Mouse (Mus musculus) ES-Bruce4 (cell line): ENCODE results near the gene Igbp1b.

ENCODE experiments used
- CTCF ChIP-seq: IDR thresholded peaks from one replicate; pipeline ENCODE4 v1.8.1; 2011; ENCODE audit warnings: low read depth, low read length
- EP300 ChIP-seq: IDR thresholded peaks from 2 replicates; pipeline ENCODE4 v1.6.1; 2011; ENCODE audit warnings: low read depth, low read length; ENCODE audit not compliant: insufficient read depth
- POLR2A ChIP-seq: IDR thresholded peaks from one replicate; pipeline ENCODE4 v1.8.1; 2011; ENCODE audit warnings: low read length; ENCODE audit not compliant: insufficient read depth

DNA sequence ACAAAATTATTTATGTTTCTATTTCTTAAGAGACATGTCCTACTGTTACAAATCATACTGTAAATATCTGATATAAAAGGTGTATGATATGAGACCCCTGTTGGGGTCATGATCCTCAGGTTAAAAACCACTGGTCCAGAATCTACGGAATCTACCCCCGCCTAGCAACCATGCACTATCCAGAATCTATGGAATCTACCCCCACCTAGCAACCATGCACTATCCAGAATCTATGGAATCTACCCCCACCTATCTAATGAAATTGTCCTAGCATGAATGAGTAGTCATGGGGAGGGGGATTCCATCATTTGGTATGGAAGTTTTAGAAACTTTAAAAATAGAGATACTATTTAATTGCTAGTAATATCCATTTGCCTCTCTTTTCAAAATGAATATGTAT lies 12.7 kb downstream of the Igbp1b start:
- TF ChIP-seq CTCF (no peak), POLR2A (no peak), EP300 (no peak)
